Mouse (Mus musculus) lung, embryonic 15.5 days (tissue): ENCODE results near the gene Cpne5. TPM values are rescaled to one million over a fixed set of nuclear protein-coding genes. Genes with fewer than 3 reads are reported as not detected.
"Not testable (repeated sequence)": the region's sequence is repeated elsewhere in the genome, so short reads cannot be mapped to it uniquely, and the experiment has no call there.

Source experiments
- ATAC-seq: fragments of 200-750 bp; cut with Nextera tagmentation; 2 replicates; pipeline ENCODE4 v1.8.0; 2017; ENCODE audit warnings: moderate number of reproducible peaks, borderline replicate concordance; ENCODE audit not compliant: low FRiP score, low TSS enrichment; ENCODE audit errors: extremely low read depth
- H3K27ac ChIP-seq: fragments of 300-500 bp; sonication (generic); 2 replicates; pipeline ENCODE4 v1.5.1; 2015; ENCODE audit warnings: moderate library complexity, mild to moderate bottlenecking, inconsistent platforms
- H3K27me3 ChIP-seq: fragments of 300-500 bp; sonication (generic); 2 replicates; pipeline ENCODE4 v1.6.1; 2015; ENCODE audit warnings: inconsistent platforms
- H3K36me3 ChIP-seq: fragments of 300-500 bp; sonication (generic); 2 replicates; pipeline ENCODE4 v1.6.1; 2015; ENCODE audit warnings: inconsistent platforms
- H3K4me1 ChIP-seq: fragments of 300-500 bp; sonication (generic); 2 replicates; pipeline ENCODE4 v1.6.1; 2015; ENCODE audit warnings: inconsistent platforms
- H3K4me2 ChIP-seq: fragments of 300-500 bp; sonication (generic); 2 replicates; pipeline ENCODE4 v1.6.1; 2015; ENCODE audit warnings: inconsistent platforms, mild to moderate bottlenecking, moderate library complexity
- H3K4me3 ChIP-seq: fragments of 300-500 bp; sonication (generic); 2 replicates; pipeline ENCODE4 v1.5.1; 2015; ENCODE audit warnings: mild to moderate bottlenecking, inconsistent platforms
- H3K9ac ChIP-seq: fragments of 300-500 bp; sonication (generic); 2 replicates; pipeline ENCODE4 v1.6.1; 2015; ENCODE audit warnings: inconsistent platforms
- H3K9me3 ChIP-seq: fragments of 300-500 bp; sonication (generic); 2 replicates; pipeline ENCODE4 v1.6.1; 2016; ENCODE audit warnings: inconsistent platforms
- WGBS: fragments of 180-500 bp; shearing (Covaris S2); methylation state at CpG from one replicate; pipeline ENCODE4 v1.1.7; 2015; 5-methylcytosine and 5-hydroxymethylcytosine counted together
- polyA plus RNA-seq: library from polyadenylated mRNA; unstranded; fragments of >200 nt; fragmentation: Nextera tagmentation; extraction: Ambion mirVana; gene quantifications from 2 replicates; pipeline ENCODE4 v1.2.1, GENCODE M21; 2015

The Cpne5 gene
- polyA plus RNA-seq, 1 experiment from 2014 or later: 5.1 TPM

- 52% methylated on average over 8 of the region's 8 CpGs for WGBS
- Histone ChIP-seq H3K27ac (no peak overlapping the region), H3K36me3 (no peaks in the 10 kb centered on the region), H3K4me2 (no peak overlapping the region), H3K9ac (no peak overlapping the region), H3K27me3 (no peaks in the 10 kb centered on the region), H3K4me3 (no peak overlapping the region), H3K9me3 (no peaks in the 10 kb centered on the region), H3K4me1 (no peaks in the 10 kb centered on the region)
- ATAC-seq: no peak
Observed at GRCm38 (mm10) chr17:29117006-29117648, 120.8 kb downstream of the Cpne5 start.

GRCm38 (mm10) chr17:29116023-29116422, 121.9 kb downstream of the Cpne5 start:
- ATAC-seq: no peak
- Histone ChIP-seq H3K36me3 (no peaks in the 10 kb centered on the region), H3K9ac (no peak overlapping the region), H3K4me2 (no peak overlapping the region), H3K9me3 (no peaks in the 10 kb centered on the region), H3K27me3 (no peaks in the 10 kb centered on the region), H3K4me3 (no peak overlapping the region), H3K4me1 (no peaks in the 10 kb centered on the region), H3K27ac (no peak overlapping the region)
- 58% methylated on average over 12 of the region's 12 CpGs for WGBS

- no peak for ATAC-seq
- WGBS: 82% methylated on average over 13 of the region's 13 CpGs
- H3K9me3 ChIP-seq: no peaks in the 10 kb centered on the region
Observed at GRCm38 (mm10) chr17:29113591-29114352, 124.2 kb downstream of the Cpne5 start, which contains the start of gene Rab44. Gene Rab44 (plus strand): TSS chr17:29114145.

GRCm38 (mm10) chr17:29111332-29111731, 126.6 kb downstream of the Cpne5 start:
- no peaks in the 10 kb centered on the region for H3K9me3 ChIP-seq
- no peaks in the 10 kb centered on the region for H3K27me3 ChIP-seq
- 80% methylated on average over 5 of the region's 5 CpGs for WGBS
- H3K4me2 ChIP-seq: no peak overlapping the region
- no peak overlapping the region for H3K9ac ChIP-seq
- no peaks in the 10 kb centered on the region for H3K4me1 ChIP-seq
- H3K4me3 ChIP-seq: no peak overlapping the region
- H3K27ac ChIP-seq: no peak overlapping the region
- no peaks in the 10 kb centered on the region for H3K36me3 ChIP-seq
- no peak for ATAC-seq

More at GRCm38 (mm10) chr17:29113591-29114352, 124.2 kb downstream of the Cpne5 start, which contains the start of gene Rab44:
- no peaks in the 10 kb centered on the region for H3K27me3 ChIP-seq
- H3K27ac ChIP-seq: no peak within 1 kb of the TSS
- H3K4me3 ChIP-seq: no peak within 1 kb of the TSS
- no peak within 1 kb of the TSS for H3K9ac ChIP-seq
- no peaks in the 10 kb centered on the region for H3K4me1 ChIP-seq
- no peak within 1 kb of the TSS for H3K4me2 ChIP-seq
- no peaks in the 10 kb centered on the region for H3K36me3 ChIP-seq

- H3K36me3 ChIP-seq, H3K4me1 ChIP-seq, H3K4me3 ChIP-seq, ATAC-seq, H3K9ac ChIP-seq, H3K27me3 ChIP-seq, H3K4me2 ChIP-seq, H3K27ac ChIP-seq, H3K9me3 ChIP-seq: not testable (repeated sequence)
- WGBS: 75% methylated on average over 6 of the region's 6 CpGs
Observed at GRCm38 (mm10) chr17:29110356-29110755, 127.6 kb downstream of the Cpne5 start.

Other genes starting within 250 kb of the Cpne5 start
- 96.6 and 105 TPM in 2 replicates for gene Stk38, start 230.2 kb downstream of the Cpne5 start, polyA plus RNA-seq
- 633 and 642 TPM in 2 replicates for gene Srsf3, start 205.5 kb downstream of the Cpne5 start, polyA plus RNA-seq
- 28.3 and 30.1 TPM in 2 replicates for gene Cdkn1a, start 147.2 kb downstream of the Cpne5 start, polyA plus RNA-seq
- 0.52 and 1.4 TPM in 2 replicates for gene Rab44, start 124.0 kb downstream of the Cpne5 start, polyA plus RNA-seq
- gene Ppil1, start 26.0 kb upstream of the Cpne5 start, polyA plus RNA-seq: 169 and 174 TPM in 2 replicates
- 79.2 and 83.2 TPM in 2 replicates for gene BC004004, start 30.6 kb upstream of the Cpne5 start, polyA plus RNA-seq
- gene Pi16, start 79.5 kb upstream of the Cpne5 start, polyA plus RNA-seq: 1.9 and 2.4 TPM in 2 replicates
- 341 and 343 TPM in 2 replicates for gene Mtch1, start 109.8 kb upstream of the Cpne5 start, polyA plus RNA-seq
- 19.1 and 21.7 TPM in 2 replicates for gene Fgd2, start 122.7 kb upstream of the Cpne5 start, polyA plus RNA-seq